Mouse (Mus musculus): ENCODE results near the gene Syt2. TPM values are rescaled to one million over a fixed set of nuclear protein-coding genes. Genes with fewer than 3 reads are reported as not detected.

Syt2 gene
- polyA plus RNA-seq, 1 experiment = not detected

DNA sequence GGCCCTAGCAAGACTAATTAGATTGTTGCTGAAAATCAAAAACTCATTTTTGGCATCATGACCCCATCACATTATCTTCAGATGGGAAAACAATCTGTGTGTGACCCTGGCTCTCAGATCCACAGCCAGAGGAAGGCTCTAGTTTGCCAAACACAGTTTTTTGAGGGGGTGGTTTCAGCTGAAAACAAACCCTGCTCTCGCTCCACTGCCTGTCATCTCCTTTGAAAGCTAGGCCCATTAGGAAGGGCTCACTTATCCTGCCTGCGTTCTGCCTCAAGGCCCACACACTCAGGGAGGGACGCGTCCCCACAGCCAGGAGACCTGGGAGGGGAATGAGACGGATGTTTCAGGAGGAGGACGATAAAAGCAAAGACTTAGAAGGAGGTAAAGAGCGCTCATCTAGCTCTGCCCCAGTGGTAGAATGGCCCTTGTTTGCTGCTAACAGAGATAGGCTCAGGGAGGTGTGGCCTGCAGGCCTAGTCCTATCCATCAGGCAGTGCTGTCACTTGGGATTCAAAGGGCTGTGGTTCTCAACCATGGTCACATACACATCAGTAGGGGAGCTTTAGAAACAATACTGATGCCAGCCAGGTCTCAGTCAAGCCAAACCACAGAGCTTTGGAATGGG is 118.5 kb downstream of the Syt2 start:
- TF ChIP-seq POLR2A (IDR thresholded peaks at IDR 0.05; ENCODE audit: borderline replicate concordance, control insufficient read depth, low read depth, low read length) (no peak), CTCF (IDR thresholded peaks at IDR 0.05; ENCODE audit: control insufficient read depth, insufficient read depth, low read length) (no peak)
- no peak overlapping the region for H3K4me3 ChIP-seq (replicated peaks; ENCODE audit: control insufficient read depth, low read depth, low read length)
- no peaks in the 10 kb centered on the region for H3K4me1 ChIP-seq (ENCODE audit: control insufficient read depth, insufficient read depth, low read length)
- no peak overlapping the region for H3K27ac ChIP-seq (ENCODE audit: control insufficient read depth, insufficient read depth, low read depth, low read length, poor library complexity)
- WGBS = 84% methylated on average over 7 of the region's 7 CpGs

DNA sequence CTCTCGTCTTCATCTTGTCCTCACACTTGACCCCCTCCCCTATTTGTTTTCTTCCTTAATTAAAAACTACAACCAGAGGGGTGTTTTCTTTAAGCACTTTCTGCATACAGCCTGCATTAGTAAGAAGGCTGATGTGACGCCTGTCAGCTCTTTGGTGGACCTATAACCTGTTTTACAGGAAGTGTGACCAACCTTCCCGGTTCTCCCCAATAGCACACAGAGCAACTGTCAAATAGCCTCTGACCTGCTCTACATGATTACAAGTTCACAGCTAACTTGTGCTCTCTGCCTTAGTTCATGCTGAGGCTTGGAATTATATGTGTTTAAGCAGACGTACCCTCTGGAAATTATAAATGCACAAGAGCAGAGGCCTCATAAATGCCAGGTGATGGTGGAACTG is 120.0 kb downstream of the Syt2 start:
- no peak for TF ChIP-seq CTCF (IDR thresholded peaks at IDR 0.05; ENCODE audit: control insufficient read depth, insufficient read depth, low read length)
- TF ChIP-seq POLR2A (IDR thresholded peaks at IDR 0.05; ENCODE audit: borderline replicate concordance, control insufficient read depth, low read depth, low read length) = no peak
- no peaks in the 10 kb centered on the region; the same call in 1 of the 2 replicates for H3K4me1 ChIP-seq (ENCODE audit: control insufficient read depth, insufficient read depth, low read length)
- no peak overlapping the region for H3K4me3 ChIP-seq (replicated peaks; ENCODE audit: control insufficient read depth, low read depth, low read length)
- 70% methylated on average over 4 of the region's 4 CpGs for WGBS
- H3K27ac ChIP-seq (ENCODE audit: control insufficient read depth, insufficient read depth, low read depth, low read length, poor library complexity) = no peak overlapping the region

DNA sequence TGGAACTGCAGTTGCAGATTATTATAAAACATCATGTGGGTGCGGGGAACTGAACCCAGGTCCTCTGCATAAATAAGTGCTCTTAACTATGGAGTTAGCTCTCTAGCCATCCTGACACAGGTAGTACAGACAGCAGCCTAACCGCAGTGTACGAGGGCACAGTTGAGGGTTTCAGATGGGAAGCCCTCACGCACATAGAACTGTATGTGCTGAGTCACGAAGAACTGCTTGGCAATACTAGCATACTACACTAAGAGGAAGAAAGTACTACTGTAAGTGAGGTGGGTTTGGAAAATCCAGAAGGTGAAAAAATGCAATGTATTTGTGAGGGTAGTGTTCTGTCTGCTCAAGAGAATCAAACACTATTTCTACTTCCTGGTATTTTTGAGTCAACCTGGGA is 123.8 kb downstream of the Syt2 start:
- WGBS = 39% methylated on average over 5 of the region's 5 CpGs
- TF ChIP-seq POLR2A (IDR thresholded peaks at IDR 0.05; ENCODE audit: borderline replicate concordance, control insufficient read depth, low read depth, low read length) (no peak), CTCF (IDR thresholded peaks at IDR 0.05; ENCODE audit: control insufficient read depth, insufficient read depth, low read length) (no peak)
- Histone ChIP-seq H3K4me3 (replicated peaks; ENCODE audit: control insufficient read depth, low read depth, low read length) (no peak overlapping the region), H3K4me1 (ENCODE audit: control insufficient read depth, insufficient read depth, low read length) (no peaks in the 10 kb centered on the region; the same call in 1 of the 2 replicates), H3K27ac (ENCODE audit: control insufficient read depth, insufficient read depth, low read depth, low read length, poor library complexity) (no peak overlapping the region)

DNA sequence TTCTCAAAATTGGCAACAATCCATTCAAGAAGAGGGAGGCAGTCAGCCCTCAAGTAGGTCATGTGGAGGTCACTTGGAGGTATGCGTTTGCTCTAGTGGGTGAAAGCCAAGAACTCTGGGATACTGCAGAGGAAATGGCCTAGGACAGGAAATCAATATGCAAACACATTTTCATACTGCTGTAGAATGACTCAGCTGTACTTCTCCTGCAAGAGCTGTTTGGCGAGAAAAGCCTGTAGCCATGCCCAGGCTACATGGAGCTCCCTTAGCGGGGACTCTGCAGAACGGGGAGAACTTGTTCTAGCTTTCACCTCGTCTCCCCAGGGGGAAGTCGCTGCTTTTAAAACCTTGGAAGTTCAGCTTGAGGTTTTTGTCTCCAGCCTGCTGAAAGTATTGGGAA is 124.9 kb downstream of the Syt2 start:
- Histone ChIP-seq H3K4me3 (replicated peaks; ENCODE audit: control insufficient read depth, low read depth, low read length) (no peak overlapping the region), H3K4me1 (ENCODE audit: control insufficient read depth, insufficient read depth, low read length) (no peaks in the 10 kb centered on the region; the same call in 1 of the 2 replicates), H3K27ac (ENCODE audit: control insufficient read depth, insufficient read depth, low read depth, low read length, poor library complexity) (no peak overlapping the region)
- TF ChIP-seq POLR2A (IDR thresholded peaks at IDR 0.05; ENCODE audit: borderline replicate concordance, control insufficient read depth, low read depth, low read length) (no peak), CTCF (IDR thresholded peaks at IDR 0.05; ENCODE audit: control insufficient read depth, insufficient read depth, low read length) (no peak)
- WGBS = 18% methylated on average over 6 of the region's 6 CpGs

DNA sequence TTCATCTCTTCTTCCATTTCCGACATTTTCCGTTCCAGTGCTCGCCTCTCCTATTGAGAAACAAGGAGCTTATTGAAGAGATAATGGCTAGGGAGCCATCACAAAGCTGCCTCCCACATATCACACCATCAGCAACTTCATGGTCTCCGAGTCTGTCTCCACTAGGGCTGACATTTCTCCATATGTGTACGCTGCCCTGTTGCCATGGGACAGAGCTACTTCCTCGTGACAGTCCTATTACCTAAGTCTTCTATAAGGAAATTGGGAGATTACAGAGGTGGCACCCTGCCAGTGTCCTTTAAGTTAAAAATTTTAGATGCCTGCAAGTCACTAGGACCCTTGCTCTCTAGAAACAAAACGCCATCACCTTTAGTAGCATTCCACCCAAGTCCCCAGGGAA is 125.5 kb downstream of the Syt2 start:
- H3K4me3 ChIP-seq (replicated peaks; ENCODE audit: control insufficient read depth, low read depth, low read length) = no peak overlapping the region
- 61% methylated on average over 7 of the region's 7 CpGs for WGBS
- no peak overlapping the region for H3K27ac ChIP-seq (ENCODE audit: control insufficient read depth, insufficient read depth, low read depth, low read length, poor library complexity)
- TF ChIP-seq POLR2A (IDR thresholded peaks at IDR 0.05; ENCODE audit: borderline replicate concordance, control insufficient read depth, low read depth, low read length) (no peak), CTCF (IDR thresholded peaks at IDR 0.05; ENCODE audit: control insufficient read depth, insufficient read depth, low read length) (no peak)
- no peaks in the 10 kb centered on the region; the same call in 1 of the 2 replicates for H3K4me1 ChIP-seq (ENCODE audit: control insufficient read depth, insufficient read depth, low read length)

DNA sequence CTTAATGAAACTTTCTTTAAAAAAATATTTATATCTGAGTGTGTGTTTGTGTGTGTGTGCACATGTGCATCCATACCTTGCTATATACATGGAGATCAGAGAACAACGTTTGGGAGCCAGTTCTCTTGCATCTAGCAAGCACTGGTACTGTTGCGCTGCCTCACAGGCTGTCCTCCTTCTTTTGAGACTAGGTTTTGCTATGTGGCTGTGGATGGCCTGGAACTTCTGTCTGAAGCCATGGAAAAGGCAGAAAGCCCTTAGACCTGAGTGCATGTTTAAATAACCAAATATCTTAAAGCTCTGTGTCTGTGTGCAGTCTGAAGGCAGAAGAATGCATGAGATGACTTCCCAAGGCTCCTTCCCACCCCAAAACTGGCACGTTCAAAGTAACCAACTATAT is 126.3 kb downstream of the Syt2 start:
- H3K4me1 ChIP-seq (ENCODE audit: control insufficient read depth, insufficient read depth, low read length) = no peaks in the 10 kb centered on the region; the same call in 1 of the 2 replicates
- no peak overlapping the region for H3K4me3 ChIP-seq (replicated peaks; ENCODE audit: control insufficient read depth, low read depth, low read length)
- WGBS = 83% methylated on average over 3 of the region's 3 CpGs
- TF ChIP-seq POLR2A (IDR thresholded peaks at IDR 0.05; ENCODE audit: borderline replicate concordance, control insufficient read depth, low read depth, low read length) = no peak
- no peak for TF ChIP-seq CTCF (IDR thresholded peaks at IDR 0.05; ENCODE audit: control insufficient read depth, insufficient read depth, low read length)
- H3K27ac ChIP-seq (ENCODE audit: control insufficient read depth, insufficient read depth, low read depth, low read length, poor library complexity) = no peak overlapping the region

DNA sequence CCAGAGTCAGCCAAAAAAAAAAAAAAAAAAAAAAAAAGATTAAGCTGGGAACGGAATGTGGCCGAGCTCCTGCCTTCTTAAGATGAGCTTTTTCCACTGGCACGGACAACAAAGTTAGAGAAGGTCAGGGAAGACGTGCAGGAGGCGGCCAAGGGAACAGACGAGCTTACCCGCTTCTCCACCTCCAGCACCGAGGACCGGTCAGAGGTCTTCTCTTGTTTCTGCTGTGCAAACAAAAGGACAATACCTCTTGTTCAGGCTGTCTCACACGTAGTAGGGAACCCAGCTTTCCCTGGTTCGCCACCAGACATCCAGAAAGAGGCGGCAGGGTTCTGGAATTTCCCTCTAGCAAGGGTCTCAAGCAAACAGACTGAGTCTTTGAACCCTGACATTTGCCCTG is 126.8 kb downstream of the Syt2 start:
- 92% methylated on average over 12 of the region's 12 CpGs for WGBS
- Histone ChIP-seq H3K4me3 (replicated peaks; ENCODE audit: control insufficient read depth, low read depth, low read length) (no peak overlapping the region), H3K4me1 (ENCODE audit: control insufficient read depth, insufficient read depth, low read length) (no peaks in the 10 kb centered on the region; the same call in 1 of the 2 replicates), H3K27ac (ENCODE audit: control insufficient read depth, insufficient read depth, low read depth, low read length, poor library complexity) (no peak overlapping the region)
- TF ChIP-seq POLR2A (IDR thresholded peaks at IDR 0.05; ENCODE audit: borderline replicate concordance, control insufficient read depth, low read depth, low read length) = no peak

DNA sequence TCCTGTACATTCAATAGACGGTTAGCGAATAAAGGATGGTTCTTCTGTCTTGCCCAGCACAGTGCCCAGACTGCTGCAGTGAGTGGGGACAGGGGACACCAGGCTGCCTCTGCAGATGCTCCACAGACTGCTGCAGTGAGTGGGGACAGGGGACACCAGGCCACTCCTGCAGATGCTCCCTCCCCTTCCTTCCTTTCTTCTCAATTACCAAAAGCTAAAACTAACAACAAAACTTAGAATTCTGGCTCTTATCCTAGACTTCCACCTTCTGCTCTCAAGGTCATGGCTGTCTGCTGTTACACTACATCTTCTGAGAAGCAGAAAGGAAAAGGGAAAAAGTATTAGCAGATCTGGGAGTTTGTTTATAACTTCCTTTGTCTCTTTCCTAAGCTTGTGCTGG is 127.8 kb downstream of the Syt2 start:
- no peak for TF ChIP-seq POLR2A (IDR thresholded peaks at IDR 0.05; ENCODE audit: borderline replicate concordance, control insufficient read depth, low read depth, low read length)
- TF ChIP-seq CTCF (IDR thresholded peaks at IDR 0.05; ENCODE audit: control insufficient read depth, insufficient read depth, low read length) = no peak
- no peak overlapping the region for H3K4me3 ChIP-seq (replicated peaks; ENCODE audit: control insufficient read depth, low read depth, low read length)
- 82% methylated on average over 2 of the region's 2 CpGs for WGBS
- H3K27ac ChIP-seq (ENCODE audit: control insufficient read depth, insufficient read depth, low read depth, low read length, poor library complexity) = no peak overlapping the region
- no peaks in the 10 kb centered on the region; the same call in 1 of the 2 replicates for H3K4me1 ChIP-seq (ENCODE audit: control insufficient read depth, insufficient read depth, low read length)

Measured in bone marrow, adult 2 months (tissue).